Mouse (Mus musculus) megakaryocyte, embryonic 14.5 days (primary cell): ENCODE measurements around the gene Cacna2d4.

Source experiments
- FLI1 ChIP-seq: IDR thresholded peaks from 2 replicates; pipeline ENCODE4 v1.6.1; 2012; ENCODE audit warnings: low read length, inconsistent platforms, mixed read lengths
- GATA1 ChIP-seq: IDR thresholded peaks from 3 replicates; pipeline ENCODE4 v1.6.1; 2012; ENCODE audit warnings: mixed read lengths, low read length, inconsistent platforms, borderline replicate concordance

DNA sequence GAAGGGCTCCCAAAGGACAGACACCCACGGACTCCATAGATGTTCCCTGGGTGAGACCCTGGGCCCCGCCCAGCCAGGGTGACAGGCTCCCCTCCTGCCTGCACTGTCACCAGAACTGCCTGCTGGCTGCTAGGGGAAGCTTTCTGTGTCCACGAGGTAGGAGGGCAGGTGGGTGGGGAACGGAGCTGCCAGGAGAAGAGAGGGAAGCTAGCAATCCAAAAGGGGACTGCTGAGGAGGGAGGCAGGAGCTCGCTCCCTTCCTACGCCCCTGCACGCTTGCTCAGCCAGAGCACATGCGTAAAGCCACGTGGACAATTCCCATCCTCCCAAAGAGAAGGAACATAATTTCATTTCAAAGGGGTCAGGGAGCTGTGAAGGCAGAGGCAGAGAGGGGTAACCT lies 73.8 kb downstream of the Cacna2d4 start:
- TF ChIP-seq GATA1 (no peak), FLI1 (no peak)
